Mouse (Mus musculus): ENCODE results near the gene Ercc1.

The Ercc1 gene

DNA sequence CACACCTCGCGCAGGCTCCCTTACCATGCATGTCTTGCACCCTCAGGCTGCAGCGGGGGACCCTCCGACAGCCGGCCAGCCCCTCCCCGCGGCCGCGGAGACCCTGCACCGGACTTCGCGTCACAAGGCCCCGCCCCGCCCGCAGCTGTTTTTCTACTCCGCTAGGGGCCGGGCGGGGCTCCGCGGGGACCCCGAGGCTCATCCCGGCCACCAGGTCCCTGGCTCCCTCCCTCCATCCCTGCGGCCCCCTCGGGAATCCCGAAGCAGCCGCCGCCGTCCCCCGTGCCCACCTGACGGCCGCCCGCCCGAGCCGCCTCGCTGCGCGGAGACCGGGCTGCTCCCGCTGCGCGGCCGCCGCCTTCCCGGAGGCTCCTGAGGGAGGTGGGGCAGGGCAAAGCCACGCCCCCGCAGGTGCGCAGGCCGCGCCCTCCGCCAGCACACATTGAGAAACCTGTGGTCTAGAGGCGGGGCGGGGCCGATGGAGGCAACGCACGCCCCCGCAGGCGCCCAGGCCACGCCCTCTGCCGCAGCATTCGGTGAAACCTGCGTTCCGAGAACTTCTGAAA, 59.2 kb downstream of the Ercc1 start, which contains the start of gene Klc3:
TSS of gene Klc3 (minus strand) at position 374 of the 566 bp plus-strand sequence.
- no peak for ATAC-seq (ENCODE audit: insufficient number of reproducible peaks, low FRiP score, low TSS enrichment)

DNA sequence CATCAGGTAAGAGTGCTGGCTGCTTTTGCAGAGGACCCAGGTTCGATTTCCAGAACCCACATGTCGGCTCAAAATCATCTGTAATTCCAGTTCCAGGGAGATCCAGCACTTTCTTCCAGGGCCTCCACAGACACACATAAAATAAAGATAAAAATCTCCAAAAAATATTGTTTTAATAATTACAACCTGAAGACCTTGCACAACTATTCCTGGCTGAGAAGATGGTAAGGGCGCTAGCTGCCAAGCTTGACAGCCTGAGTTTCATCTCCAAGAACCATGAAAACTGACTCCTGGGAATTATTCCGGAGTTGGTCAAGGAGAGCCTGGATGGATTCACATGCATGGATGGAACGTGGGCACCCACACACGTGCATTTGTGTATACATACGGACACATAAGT, 59.9 kb downstream of the Ercc1 start, which contains the start of gene Ckm:
TSS of gene Ckm (plus strand) at position 301 of the 400 bp plus-strand sequence.
- no peak for ATAC-seq (ENCODE audit: insufficient number of reproducible peaks, low FRiP score, low TSS enrichment)

DNA sequence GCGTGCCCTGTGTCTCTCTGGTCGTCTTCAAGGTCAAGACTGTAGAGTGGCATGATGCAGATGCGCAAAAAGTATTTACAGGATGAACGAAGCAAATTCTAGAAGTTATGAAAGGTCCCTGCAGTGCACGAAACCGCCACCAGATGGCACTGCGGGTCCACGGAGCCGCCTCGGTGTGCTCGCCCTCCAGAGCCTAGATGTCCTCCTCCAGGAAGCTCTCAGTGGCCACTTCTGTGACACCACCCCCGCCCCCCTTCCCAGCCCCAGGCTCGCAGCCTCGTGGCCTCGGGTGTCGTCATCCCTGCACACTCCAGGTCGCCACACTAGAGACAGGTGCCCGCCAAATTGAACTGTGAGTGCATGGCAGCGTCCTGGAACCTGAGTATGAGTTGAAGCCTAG, 60.8 kb downstream of the Ercc1 start:
- ATAC-seq (ENCODE audit: insufficient number of reproducible peaks, low FRiP score, low TSS enrichment): peak; percentile 61; the same call in 1 of the 2 replicates

All from cerebellum, adult (tissue).